Mouse (Mus musculus) brown adipose tissue, adult 24 weeks (tissue): ENCODE data around the gene Dnajb7. TPM values are rescaled to one million over a fixed set of nuclear protein-coding genes. Genes with fewer than 3 reads are reported as not detected.

Source experiments
- H3K27ac ChIP-seq: fragments of 200-500 bp; replicated peaks from 2 replicates; pipeline ENCODE4 v1.5.1; 2012; ENCODE audit warnings: low read depth, mild to moderate bottlenecking, low read length
- H3K4me1 ChIP-seq: fragments of 200-500 bp; 2 replicates; pipeline ENCODE4 v1.6.1; 2012; ENCODE audit warnings: low read length, mixed read lengths; ENCODE audit not compliant: control insufficient read depth, insufficient read depth, insufficient read length
- H3K4me3 ChIP-seq: fragments of 200-500 bp; 2 replicates; pipeline ENCODE4 v1.5.1; 2012; ENCODE audit warnings: low read depth, mild to moderate bottlenecking, low read length, moderate library complexity; ENCODE audit not compliant: insufficient read depth
- polyA plus RNA-seq: library from polyadenylated mRNA; stranded (reverse); fragments of >200 nt; gene quantifications from 2 replicates; pipeline ENCODE4 v1.2.4, GENCODE M21; 2012; ENCODE audit not compliant: missing spikeins, insufficient read depth, insufficient read length

The Dnajb7 gene
- polyA plus RNA-seq, 1 experiment, result not detected

DNA sequence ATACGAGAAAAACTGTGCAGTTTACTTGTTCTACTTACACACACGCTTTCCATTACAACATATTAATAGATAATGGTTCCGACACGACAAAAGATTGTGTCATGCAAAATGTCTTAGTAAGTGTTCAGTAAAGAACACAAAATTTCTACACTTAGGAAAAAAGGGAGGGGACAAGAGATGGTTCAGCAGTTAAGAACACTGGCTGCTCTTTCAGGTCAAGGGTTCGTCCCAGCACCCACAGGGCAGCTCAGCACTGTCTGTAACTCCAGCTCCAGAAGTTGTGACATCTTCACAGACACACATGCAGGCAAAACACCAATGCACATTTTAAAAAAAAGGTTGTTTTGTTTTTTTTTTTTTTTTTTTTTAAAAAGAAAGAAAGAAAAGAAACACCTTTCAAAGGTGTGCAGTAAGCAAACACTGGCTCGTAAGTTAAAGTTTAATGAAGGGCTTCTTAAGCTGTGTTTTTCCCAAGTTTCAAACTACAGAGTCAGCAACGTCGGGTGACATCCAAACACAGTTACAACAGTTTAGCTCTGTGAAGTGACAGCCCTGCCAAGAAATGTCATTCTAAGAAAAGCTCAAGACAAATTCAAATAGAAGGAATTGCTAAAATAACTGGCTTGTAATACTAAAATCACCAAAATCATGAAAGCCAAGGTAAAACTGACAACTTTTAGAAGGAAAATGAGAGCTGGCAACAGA, 13.7 kb downstream of the Dnajb7 start:
- H3K27ac ChIP-seq, result no peak overlapping the region
- H3K4me1 ChIP-seq, result no peaks in the 10 kb centered on the region
- no peak overlapping the region for H3K4me3 ChIP-seq

DNA sequence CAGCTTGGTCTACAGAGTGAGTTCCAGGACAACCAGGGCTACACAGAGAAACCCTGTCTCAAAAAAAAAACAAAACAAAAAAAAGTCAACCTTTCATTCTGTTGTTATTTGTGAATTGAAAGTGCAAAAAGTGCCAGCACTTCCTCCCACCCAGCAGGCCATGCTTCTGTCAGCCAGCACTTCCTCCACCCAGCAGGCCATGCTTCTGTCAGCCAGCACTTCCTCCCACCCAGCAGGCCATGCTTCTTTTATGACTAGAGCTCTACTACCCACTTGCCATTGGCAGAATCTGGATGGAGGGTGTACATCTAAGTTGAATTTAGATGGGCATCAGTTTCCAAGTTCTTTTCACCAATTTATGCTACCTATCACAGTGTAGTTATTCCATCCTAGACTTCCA, 15.1 kb downstream of the Dnajb7 start:
- no peak overlapping the region for H3K4me3 ChIP-seq
- no peaks in the 10 kb centered on the region for H3K4me1 ChIP-seq
- H3K27ac ChIP-seq, result no peak overlapping the region

DNA sequence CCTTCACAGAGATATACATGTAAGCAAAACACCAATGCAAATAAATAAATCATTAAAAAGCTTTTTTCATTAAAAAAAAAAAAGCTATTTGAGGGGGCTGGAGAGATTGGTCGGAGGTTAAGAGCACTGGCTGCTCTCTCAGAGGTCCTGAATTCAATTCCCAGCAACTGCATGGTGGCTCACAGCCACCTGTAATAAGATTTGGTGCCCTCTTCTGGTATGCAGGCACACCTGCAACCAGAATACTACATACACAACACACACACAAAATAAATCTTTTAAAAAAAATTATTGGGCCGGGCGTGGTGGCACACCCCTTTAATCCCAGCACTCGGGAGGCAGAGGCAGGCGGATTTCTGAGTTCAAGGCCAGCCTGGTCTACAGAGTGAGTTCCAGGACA, 21.8 kb downstream of the Dnajb7 start:
- no peak overlapping the region for H3K27ac ChIP-seq
- no peaks in the 10 kb centered on the region for H3K4me1 ChIP-seq
- H3K4me3 ChIP-seq, result no peak overlapping the region

DNA sequence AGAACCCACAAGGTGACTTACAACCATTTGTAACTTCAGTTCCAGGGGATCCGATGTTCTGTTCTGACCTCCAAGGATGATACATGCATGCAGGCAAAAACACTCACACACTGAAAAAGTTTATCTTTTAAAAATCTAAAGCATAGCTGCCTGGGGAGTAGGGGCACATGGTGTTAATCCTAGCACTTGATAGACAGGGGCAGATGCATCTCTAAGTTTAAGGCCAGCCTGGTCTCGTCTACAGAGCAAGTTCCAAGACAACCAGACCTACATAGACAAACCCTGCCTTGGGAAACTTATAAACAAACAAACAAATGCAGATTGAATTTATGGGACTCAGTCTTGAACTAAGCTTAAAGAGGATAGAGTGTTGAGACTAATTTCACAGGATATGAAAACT, 29.3 kb downstream of the Dnajb7 start:
- Histone ChIP-seq H3K4me3 (no peak overlapping the region), H3K27ac (no peak overlapping the region), H3K4me1 (no peaks in the 10 kb centered on the region)

DNA sequence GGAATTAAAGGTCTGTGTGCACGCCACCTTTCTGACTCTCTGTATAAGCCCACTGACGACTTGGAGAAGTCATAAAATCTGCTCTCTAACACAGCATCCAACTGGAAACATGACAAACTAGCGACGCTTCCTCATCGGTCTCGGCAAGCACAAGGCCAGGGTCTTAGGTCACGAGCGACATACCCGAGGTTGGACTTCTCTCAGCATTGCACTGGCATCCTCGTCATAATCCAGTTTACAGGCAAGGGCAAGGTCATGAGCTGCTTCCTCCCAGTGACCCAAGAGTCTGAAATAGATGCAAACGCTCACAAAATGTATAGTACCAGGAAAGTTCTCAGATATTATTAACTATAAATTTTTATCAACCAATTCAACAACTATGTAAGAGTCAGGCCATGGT, 33.5 kb downstream of the Dnajb7 start:
- H3K4me3 ChIP-seq, result no peak overlapping the region
- no peak overlapping the region for H3K27ac ChIP-seq
- no peaks in the 10 kb centered on the region for H3K4me1 ChIP-seq

DNA sequence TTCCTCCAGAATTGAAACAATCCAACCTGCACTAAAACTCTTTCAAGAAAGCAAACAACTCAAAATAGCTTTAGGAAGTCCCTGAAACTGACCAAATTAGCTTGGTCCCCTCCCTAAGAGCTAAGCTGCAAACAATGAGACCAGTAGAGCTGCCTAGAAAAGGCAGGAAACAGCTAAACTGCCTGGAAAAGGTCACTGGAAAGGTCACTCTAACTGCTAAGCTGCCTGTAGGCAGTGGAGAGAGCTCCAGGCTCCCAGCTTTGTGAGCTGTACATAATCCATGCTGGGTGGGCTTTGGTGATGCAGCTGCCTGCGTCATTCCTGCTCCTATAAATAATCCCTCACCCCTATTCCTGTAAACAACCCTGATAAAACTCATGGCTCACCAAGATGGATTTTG, 37.7 kb downstream of the Dnajb7 start:
- Histone ChIP-seq H3K27ac (no peak overlapping the region), H3K4me1 (no peaks in the 10 kb centered on the region), H3K4me3 (no peak overlapping the region)

DNA sequence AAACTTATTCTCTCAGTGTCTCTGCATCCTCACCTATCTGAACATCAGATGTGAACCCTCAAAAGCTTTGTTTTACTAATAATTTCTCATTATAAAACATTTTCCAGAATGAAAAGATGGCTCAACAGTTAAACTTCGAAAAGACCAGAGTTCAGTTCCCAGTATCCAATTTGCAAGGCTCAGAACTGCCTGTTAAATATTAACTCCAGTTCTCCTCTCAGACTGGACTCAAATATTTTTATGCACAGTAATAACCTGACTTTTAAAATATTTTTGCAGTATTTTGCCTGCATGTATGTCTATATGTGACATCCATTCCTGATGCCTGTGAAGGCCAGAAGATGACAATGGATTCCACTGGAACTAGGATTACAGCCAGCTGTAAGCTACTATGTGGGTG, 39.5 kb downstream of the Dnajb7 start:
- Histone ChIP-seq H3K27ac (no peak overlapping the region), H3K4me3 (no peak overlapping the region), H3K4me1 (no peaks in the 10 kb centered on the region)

DNA sequence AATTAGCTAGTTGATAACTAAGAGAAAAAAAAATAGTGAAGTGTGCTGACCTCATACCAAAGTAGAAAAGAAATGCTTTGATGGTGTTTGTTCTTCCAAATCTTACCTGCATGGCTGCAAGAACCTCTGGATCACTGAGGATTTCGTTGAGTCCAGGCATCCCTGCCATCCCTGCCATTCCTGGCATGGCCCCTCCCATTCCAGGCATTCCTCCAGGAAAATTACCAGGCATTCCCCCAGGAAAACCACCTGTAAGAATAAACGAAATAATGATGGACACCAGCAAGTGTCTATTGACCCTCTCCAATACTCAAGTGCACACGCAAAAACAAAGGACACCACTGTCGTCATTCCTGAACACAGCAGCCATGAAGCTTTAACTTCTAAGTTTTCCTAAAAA, 41.9 kb downstream of the Dnajb7 start:
- H3K4me3 ChIP-seq, result no peak overlapping the region
- H3K4me1 ChIP-seq, result no peaks in the 10 kb centered on the region
- H3K27ac ChIP-seq, result no peak overlapping the region

DNA sequence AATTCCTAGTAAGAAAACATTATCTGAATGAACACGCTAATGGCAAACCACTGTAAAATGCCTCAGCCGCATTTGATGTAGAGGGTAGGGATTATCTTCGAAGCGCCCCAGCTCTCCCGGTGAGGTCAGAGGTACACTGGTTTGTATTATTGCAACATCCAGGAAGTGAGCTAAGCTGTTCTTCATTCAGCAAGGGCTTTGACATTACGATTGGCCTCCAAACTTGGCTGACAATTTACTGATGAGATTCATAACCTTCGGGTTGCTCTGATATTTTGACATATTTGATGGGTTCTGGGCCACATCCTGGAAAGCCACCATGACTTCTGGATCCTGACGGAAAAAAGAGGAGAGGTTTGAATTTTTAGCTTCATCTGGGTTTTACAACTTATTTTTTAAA, 42.9 kb downstream of the Dnajb7 start:
- Histone ChIP-seq H3K4me1 (no peaks in the 10 kb centered on the region), H3K4me3 (no peak overlapping the region), H3K27ac (peak overlapping the region; percentile 54)

DNA sequence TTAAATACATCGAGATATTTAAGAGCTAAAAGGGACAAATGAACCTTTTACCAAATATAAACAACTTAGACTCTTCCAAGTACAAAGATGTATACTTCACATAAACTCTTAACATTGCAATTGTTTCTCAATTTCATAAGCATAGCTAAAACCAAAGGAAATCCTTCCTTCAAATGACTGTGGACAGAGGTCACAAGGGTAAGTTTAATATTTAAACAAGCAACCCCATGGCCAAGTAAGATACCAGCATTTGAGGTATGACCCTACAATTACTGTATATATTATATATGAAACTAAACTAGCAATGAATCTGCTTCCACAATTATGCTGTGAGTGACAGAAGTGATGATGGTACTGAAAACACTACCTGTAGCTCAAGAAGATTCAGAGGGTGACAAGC, 43.8 kb downstream of the Dnajb7 start:
- Histone ChIP-seq H3K4me1 (peaks cover 2% of the 10 kb centered on the region; the same call in 1 of the 2 replicates), H3K4me3 (no peak overlapping the region), H3K27ac (no peak overlapping the region)

DNA sequence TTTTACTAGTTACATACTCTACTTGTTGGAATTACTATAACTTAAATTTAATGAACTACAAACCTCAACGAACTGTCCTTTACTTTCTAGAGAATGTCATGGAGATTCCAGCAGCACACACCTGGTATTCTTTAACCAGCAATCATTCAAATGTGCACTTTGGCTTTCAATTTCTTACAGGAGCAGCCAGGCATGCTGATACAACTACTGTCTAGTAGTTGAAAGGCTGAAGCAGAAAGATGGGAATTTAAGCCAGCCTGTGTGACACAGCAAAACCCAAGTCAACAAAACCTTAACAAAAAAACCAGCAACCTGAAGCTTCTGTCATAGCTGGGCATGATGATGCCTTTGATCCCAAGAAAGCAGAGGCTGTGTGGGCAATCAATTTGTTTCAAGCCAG, 45.6 kb downstream of the Dnajb7 start:
- peaks cover 4% of the 10 kb centered on the region; the same call in 1 of the 2 replicates for H3K4me1 ChIP-seq
- no peak overlapping the region for H3K27ac ChIP-seq
- H3K4me3 ChIP-seq, result no peak overlapping the region

DNA sequence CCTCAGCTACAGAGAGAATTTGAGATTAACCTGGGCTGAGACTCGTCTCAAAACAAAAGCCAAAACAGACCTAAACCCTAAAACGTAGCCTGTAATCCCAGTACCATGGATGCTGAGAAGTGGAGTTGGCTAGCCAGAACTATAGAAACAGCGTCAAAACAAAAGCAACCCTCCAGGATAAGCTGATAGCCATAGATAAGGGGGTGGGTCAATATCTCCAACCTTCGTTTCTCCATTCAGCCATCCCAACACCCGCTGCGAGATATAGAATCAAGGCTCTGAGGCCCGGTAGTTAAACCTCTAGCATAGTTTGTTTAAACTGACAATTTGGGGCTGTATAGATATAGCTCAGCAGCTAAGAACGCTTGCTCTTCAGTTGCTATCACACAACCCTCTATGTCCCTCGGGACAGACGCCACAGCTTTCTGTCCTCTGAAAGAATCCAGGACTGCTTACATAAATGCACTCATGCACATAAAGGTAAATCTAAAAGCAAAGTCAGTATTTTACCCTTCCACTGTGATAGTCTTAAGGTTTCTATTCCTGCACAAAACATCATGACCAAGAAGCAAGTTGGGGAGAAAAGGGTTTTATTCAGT, 46.6 kb downstream of the Dnajb7 start:
- peak overlapping the region; percentile 62 for H3K27ac ChIP-seq
- peaks cover 4% of the 10 kb centered on the region; the same call in 1 of the 2 replicates for H3K4me1 ChIP-seq
- no peak overlapping the region for H3K4me3 ChIP-seq

DNA sequence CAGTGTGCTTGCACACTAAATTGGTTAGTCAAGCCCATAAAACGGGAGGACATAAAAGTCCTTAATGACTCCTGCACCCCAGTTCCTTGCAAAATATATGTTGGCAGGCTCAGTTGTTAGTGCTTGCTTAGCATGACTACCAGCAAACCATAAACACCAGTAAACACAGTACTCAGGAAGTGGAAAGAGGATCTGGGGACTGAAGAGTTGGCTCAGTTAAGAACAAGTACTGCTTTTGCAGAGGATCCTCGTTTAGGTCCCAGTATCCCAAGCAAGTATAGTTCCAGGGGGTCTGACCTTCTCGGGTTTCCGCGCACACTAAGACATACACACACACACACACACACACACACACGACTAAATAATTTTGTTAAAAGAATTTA, 47.1 kb downstream of the Dnajb7 start:
- Histone ChIP-seq H3K4me3 (peak overlapping the region; percentile 53), H3K4me1 (peaks cover 4% of the 10 kb centered on the region; the same call in 1 of the 2 replicates), H3K27ac (peak overlapping the region; percentile 62)

DNA sequence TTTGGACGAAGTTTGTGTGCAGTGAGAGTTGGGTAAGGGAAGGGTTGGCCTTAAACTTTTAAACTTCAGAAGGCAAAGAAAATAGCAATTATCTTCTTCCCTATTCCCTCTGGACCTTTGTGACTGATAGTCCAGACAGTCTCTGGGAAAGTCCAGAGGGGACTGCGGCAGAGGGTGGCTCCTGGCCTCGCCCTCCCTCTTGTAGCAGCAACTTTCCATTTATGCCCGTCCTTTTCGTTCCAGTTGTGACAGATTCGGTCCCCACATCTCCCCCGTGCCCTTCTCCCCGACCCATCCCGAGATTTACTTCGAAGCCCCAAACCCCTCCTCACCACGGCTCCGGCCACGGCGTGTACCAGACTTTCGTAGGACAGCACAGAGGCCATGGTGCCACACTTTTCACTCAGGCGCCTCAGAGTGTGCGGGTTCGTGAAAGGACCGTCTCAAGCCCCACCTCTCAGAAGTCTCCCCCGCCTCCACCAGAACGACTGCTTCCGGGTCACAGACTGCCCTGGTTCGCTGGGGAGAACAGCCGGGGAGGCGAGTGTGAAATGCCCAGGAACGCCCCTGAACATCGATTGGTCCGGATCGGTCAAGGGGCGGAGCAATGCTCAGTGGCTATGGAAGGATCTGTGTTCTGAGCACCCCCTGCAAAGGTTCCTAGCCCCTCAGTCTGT, 47.6 kb downstream of the Dnajb7 start, which contains the start of gene Slc25a17:
Gene Slc25a17 (minus strand): TSS at position 468 of the 677 bp plus-strand sequence.
- peaks cover 4% of the 10 kb centered on the region; the same call in 1 of the 2 replicates for H3K4me1 ChIP-seq
- H3K4me3 ChIP-seq, result peak within 1 kb of the TSS; percentile 87
- peak within 1 kb of the TSS; percentile 90 for H3K27ac ChIP-seq

DNA sequence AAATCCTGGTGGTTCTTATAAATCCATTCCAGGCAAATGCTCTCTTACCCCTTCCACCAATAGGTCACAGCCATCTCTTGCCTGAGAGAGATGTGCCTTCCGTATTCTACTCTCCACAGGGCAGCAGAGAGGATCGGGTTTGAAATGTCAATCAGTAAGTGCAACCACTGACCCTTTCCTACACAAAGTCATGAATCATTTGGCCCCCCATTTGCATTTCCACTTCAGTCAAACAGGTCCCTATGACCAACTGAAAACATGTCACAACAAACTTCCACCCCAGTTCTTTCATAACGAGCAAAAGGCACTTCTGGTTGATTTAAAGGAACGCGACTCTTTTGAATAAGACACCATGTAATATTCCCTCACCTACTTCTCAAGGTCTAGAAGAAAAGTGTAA, 48.7 kb downstream of the Dnajb7 start:
- peaks cover 4% of the 10 kb centered on the region; the same call in 1 of the 2 replicates for H3K4me1 ChIP-seq
- H3K4me3 ChIP-seq, result peak overlapping the region; percentile 66
- H3K27ac ChIP-seq, result peak overlapping the region; percentile 90
